Mouse (Mus musculus) lung, postnatal 0 days (tissue): ENCODE data around the gene Meiob.

Experiments
- CTCF ChIP-seq: IDR thresholded peaks from 2 replicates; pipeline ENCODE4 v1.5.1; 2016; ENCODE audit warnings: antibody characterized with exemption, mild to moderate bottlenecking
- EP300 ChIP-seq: IDR thresholded peaks from 2 replicates; pipeline ENCODE4 v1.6.1; 2016; ENCODE audit warnings: antibody characterized with exemption, mild to moderate bottlenecking, control low read depth

- TF ChIP-seq CTCF (no peak), EP300 (no peak)
These were observed 23.3 kb upstream of the Meiob start for GRCm38 (mm10) chr17:24780821-24781220.
